Mouse (Mus musculus) kidney, postnatal 14 days (tissue): ENCODE measurements around the gene Slc12a8.

Experiments used
- DNase-seq: peaks from one replicate; pipeline ENCODE4 v3.0.0; 2022; ENCODE audit warnings: mixed read lengths

Slc12a8 gene

DNA sequence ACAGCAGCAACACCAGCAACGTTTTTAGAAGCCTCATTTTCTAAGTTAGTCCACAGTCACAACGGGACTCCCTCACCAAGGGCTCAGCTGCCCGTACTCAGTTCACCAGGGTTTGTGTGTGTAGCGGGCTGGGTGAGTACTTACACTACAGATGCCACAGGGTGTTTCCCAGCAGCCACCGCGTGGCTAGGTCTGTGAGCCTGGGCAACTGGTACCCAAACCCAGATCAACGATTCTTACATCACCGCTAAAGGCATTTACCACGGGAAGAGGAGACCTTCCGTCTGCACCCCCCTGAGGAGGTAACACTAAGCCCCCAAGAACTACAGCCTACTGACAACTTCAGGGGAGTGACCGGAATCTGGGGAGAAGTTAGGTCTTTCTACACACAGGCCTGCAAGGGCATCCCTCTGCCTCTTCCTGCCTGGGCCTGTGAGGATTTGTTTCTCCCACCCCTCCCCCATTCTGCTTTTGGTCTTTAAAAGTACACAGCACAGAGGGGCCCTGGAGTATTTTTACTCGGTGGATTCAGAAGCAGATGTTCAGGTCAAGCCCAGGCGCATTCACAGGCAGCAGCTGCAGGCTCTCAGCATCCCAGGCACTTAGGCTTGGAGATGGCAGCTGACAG is 67.4 kb downstream of the Slc12a8 start:
- peak; percentile 79 for DNase-seq

DNA sequence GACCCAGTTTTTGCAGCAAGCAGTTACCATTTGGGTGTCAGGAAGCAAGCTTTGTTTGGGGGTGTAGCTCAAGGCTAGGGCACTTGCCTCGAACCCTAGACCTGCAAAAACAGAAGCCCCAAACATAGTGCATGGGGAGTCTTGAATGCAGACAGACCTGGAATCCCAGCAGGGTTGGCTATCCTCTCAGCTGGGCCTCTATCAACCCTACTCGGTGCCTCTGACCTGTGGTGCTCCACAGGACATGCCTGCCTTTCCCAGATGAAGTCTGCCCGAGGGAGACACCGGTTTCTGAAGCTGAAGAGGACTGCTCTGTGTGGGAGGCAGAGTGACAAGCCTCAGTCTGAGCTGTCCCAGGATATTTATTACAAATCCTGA is 67.9 kb downstream of the Slc12a8 start:
- no peak for DNase-seq

DNA sequence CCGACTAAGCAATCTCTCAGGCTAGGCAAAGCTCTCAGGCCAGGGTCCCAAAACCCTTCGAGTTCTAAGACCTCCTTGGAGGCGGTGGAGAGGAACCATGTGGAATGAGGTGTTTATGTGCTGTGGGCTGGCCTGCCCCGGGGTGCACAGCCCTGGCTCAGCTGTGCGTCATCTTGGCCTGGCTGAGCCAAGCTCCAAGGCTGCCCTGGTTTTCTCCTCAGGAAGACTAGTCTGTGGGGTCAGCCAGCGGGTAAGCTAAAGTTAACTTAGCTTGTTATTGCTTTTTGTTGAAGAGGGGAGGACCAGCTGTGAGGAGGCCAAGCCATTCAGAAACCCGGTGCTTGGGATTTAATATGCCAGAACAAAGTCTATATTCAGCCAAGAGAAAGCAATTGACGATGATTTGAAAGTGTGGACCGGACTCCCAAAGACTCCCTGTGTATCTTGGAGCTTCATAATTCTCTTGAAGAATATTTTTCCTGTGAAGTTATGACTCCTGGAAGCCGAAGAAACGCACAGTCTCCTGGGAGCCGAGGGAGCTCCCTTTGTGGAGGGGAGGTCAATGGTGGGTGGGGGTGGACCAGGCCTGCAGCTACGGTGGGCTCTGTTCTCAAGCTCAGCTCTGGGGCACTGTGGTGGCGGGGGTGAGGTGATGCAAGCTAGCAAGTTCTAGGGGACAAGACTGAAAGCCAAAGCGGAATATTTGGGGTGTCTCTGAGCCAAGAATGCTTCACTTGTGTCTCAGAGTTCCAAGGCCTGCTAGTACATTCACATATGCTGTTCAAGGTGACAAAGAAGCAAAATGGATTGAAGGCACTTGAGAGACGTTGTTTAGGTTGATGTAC is 70.4 kb downstream of the Slc12a8 start:
- peak; percentile 55 for DNase-seq

DNA sequence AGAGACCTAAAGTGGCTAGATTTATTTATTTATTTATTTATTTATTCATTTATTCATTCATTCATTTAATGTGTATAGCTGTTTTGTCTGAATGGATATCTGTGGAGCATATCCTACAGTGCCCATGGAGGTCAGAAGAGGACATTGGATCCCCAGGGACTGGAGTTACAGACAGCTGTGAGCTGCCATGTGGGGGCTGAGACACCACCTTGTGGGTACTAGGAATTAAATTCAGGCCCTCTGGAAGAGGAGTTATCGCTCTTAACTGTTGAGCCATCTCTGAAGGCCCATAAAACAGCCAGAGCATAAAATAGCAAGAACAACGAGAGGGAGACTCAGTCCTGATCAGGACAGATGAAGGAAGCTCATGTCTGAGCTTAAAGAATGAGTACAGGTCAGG is 71.7 kb downstream of the Slc12a8 start:
- DNase-seq: no peak

DNA sequence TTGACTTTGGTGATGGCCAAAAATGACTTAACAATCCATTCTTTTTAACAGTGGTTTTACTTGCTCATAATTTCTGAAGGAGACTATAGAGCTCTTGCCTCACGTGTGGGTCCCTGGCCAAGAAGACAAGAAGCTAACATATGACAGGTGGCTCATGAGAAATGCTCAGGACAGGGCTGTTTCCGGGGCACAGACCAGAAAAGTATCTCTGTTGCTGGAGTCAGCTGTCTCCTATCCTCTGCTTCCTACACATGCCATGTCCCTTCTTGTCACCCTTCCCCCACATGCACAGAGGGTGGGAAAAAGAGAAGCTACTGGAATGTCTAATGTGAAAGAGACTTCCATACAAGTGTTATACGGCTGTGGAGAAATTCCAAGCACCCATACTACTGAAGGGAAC is 73.3 kb downstream of the Slc12a8 start:
- DNase-seq: no peak

DNA sequence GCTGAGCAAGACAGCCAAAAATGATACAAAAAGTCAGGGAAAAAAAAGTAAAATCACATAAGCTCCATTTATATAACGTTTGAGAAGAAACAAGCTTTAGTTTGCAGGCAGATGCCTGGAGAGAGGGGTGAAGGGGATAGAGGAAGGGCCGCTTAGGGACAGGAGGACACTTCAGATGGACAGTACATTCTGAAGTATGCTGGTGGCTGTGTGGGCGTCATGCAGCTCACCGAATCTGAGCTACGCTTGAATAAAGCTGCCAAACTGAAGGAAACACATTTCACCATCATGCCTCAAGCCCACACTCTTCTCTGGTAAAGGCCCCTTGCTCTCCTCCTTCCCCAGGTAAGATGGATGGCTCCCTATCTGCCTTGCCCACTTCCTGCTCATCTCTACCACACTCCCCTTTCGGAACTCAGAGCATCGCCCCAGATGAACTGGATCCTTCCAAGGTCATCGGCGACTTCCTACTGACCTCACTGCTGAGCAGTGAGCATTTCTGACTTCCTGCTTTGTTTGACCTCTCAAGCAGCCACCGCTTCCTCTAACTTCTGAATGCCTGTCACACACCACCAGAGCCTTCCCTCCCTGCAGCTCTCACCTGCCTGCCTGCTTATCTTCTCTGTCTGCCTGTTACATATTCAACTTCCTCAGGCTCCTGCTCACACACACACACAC is 74.4 kb downstream of the Slc12a8 start:
- DNase-seq: peak; percentile 41

DNA sequence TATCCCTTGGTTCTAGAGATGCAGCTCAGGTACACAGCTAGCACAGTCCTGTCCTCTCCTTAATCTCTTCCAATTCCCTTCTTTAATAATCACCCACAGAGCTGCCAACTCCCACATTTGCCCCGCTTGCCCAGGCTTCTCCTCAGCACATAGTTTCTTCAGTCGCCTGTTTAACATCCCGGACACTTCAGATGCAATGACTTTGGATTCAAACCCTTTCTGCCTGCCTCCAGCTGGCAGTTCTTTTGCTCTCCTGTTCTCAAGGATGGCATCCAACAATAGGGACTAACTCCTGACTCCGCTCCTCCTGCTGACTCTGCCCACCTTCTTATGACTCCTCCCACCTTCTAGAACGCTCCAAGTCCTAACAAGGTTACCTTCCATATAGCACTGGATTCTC is 75.2 kb downstream of the Slc12a8 start:
- DNase-seq: no peak

DNA sequence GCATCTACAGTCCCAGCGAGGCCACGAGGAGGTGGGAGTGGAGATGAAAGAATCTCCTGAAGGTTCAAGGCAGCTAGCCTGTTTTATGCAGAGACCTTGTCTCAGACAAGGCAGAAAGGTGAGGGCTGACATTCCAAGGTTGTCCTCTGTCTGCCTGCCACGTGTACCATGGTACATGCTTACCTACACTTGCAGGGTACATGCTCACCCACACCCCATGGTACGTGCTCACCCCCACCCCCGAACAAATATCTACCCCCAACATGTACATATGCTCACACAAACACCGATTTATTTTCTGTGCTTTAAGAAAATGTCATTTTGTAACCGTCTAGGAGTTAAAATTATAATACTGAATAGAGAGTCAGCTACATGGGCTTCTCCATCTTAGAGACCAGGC is 76.3 kb downstream of the Slc12a8 start:
- no peak for DNase-seq

DNA sequence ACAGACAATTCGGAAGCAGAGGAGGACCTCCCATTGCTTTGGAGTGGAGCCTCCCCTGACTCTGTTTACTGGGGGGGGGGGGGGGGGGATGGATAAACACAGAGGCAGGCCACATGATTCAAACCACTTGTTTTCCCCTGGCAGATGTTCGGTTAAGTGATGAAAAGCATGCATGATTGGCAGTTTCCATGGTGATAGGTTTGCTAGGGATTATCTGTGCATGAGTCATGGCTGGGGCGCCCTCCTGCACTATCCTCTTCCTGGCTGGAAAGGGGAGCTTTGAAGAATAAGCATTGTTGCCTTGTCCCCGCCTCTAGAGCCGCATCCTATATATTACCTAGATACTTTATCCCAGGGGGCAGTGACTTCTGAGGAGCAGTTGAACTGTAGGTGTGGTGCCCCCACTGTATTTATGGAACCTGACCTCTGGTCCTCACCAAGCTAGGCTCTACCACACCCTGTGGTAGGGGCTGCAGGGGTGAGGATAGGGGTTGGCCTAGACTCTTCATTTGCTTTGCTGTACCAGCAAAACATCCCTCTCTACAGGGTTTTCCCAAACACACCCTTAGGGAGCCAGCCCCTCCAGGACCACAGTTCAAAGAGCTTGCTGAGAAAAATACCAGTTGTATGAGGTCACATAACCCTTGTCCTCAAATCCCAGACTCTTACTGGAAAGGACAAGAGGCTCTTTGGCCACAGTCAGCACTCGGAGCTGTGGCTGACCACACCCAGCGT is 77.1 kb downstream of the Slc12a8 start:
- peak; percentile 17 for DNase-seq

DNA sequence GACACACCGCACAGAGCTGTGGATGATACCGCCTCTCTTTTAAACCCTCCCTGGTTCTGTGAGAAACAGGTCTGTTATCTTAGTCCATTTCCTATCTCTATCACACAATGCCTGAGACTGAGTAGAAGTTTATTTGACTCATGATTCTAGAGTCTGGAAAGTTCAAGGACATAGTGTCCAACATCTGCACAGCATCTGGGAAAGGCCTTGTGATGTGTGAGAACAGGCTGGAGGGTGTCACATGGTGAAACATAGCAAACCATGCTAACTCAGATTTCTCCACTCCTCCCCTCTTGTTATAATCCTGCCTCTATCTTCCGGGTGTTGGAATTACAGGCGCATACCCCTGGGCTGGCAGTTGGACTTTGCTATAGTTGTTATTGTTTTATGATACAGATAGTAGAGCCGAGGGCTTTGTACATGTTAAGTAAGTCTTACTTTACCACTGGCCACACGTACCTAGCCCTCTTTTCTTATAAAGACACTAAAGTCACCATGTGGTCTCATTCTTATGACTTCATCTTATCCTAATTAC is 78.2 kb downstream of the Slc12a8 start:
- no peak for DNase-seq

DNA sequence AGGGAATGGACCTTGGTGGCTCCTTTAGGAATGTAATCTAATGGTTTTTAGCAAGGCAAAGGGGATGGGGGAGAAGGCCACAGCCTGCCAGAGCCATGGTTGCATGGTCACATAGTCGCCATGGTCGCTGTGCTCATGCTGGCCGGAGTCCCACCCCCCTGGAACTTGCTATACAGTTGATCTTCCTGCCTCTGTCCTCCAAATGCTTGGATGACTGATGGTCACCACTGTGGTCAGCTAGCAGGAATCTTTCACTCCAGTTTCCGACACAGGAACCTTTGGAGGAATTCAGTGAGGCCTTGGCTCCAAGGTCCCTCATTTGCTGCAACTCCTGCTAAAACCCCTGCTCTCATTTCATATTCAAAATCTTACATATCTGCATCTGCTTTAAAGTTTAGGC is 79.1 kb downstream of the Slc12a8 start:
- no peak for DNase-seq

DNA sequence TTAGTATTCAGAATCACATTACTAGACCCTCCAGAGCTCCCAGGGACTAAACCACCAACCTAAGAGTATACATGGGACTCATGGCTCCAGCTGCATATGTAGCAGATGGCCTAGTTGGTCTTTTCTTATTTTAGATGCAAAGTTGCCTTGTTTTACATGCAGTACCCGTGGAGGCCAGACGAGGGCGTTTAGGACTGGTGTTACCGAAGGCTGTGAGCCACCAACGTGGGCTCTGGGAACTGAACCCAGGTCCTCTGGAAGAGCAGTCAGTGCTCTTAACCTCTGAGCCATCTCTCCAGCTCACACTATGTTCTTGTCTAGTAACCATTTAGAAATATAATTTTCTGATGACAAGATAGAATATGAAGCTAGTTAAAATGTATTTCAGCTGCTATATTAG is 83.1 kb downstream of the Slc12a8 start:
- no peak for DNase-seq

DNA sequence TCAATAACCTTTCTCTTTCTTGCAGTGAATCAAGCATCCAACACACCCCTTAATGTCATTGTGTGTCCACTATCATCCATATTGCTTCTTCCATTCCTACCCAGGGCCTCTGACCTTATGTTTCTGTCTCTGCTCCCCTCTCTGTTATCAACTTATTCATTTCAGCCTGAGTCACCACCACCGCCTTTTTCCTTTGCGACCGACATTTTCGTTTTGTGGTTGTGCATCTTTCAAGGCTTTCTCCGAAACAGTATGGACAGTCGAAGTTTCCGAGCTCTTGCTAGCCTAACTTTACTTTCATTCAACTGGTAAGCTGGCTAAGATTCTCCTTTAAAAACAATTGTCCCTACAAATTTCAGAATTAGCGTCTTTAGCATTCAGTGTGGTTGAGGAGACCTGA is 84.2 kb downstream of the Slc12a8 start:
- DNase-seq: no peak

DNA sequence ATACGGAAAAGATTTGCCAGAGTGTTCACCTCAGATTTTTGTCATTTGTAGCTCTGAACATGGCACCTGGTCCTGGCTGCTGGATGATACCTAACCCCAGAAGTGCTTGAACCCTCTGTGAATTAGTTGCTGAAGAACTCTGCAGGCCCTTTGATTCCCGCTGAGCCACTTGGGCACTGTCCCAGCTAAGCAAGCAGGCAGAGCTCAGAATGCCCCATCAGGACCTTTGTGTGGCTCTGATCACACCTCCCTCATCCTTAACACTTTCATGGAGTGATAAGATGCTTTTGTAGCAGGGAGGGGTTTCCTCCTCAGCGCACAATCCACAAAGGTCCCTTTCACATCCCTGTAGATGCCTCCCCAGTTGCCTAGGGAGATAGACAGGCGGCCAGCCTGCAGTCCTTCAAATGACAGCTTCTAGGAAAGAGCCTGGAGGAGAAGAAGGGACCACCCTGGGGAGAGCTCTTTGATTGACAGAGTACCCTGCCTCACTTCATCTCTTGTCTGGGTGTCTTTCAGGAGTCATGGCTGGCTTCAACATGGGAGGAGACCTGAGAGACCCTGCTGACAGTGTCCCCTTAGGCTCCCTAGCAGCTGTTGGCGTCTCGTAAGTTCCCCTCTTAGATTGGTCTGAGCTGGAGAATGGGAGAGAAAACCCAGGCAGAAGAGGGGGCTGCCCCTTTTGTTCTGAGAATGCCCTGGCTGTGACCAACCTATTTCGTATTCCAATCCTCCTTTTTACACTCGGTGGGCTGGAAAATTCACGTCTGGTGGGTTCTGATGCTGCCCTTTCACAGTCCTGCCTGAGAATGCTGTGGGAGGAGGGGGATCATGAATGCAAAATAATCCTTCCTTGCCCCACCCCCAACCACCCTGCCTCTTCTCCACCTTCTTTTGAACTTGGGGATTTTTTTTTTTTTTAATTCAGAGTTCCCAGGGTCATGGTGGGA is 88.8 kb downstream of the Slc12a8 start:
- DNase-seq: no peak

DNA sequence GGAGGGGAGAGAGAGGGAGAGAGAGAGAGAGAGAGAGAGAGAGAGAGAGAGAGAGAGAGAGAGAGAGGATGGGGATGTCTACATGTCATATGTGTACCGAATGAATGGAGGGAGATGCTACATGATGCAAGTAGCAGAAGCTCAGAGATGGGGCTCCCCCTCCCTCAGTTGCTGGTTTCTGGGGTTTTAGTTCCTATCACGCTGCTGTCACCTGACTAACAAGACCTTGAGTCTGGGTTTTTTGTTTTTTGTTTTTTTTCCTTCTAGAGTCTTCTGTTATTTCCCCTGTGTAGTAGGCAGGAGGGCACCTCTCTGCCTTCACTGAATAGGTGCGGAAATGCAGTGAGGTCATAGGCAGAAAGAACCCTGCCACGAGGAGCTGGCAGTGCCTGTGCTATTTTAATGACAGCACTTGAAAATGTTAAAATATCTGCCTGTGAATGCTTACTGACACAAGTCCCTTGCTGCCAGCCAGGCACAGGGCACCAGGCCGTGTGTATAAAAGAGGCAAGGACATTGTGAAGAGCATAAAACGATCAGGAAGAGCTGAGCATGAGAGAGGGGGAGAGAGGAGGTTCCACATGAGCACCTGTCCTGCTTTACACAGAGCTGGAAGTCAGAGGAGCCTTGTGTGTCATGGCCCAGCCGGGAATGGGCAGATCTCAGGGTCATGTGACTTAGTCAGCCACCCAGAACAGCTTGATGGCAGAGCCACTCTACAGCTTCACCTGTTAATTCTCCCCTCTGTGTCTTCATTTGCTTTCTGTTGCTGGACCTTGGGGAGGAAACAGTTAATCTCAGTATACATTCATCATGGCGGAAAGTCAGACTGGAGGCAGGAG is 89.8 kb downstream of the Slc12a8 start:
- DNase-seq: no peak

DNA sequence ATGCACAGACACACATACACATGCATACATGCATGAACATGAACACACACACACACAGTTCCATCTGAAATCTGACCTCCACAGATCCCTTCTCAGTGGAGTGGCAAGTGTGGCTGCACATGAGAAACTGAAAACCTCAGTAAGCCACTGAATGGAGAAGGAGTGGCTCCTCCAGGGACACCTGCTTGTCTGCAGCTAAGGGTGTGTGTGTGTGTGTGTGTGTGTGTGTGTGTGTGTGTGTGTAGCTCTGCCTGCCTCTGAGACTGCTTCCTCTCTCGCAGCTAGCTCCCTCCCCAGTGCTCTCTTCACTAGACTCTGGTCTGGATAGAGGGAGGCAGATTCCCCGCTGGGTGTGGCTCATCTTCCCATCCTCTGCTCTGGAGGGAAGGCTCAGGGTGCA is 92.4 kb downstream of the Slc12a8 start:
- DNase-seq: no peak

DNA sequence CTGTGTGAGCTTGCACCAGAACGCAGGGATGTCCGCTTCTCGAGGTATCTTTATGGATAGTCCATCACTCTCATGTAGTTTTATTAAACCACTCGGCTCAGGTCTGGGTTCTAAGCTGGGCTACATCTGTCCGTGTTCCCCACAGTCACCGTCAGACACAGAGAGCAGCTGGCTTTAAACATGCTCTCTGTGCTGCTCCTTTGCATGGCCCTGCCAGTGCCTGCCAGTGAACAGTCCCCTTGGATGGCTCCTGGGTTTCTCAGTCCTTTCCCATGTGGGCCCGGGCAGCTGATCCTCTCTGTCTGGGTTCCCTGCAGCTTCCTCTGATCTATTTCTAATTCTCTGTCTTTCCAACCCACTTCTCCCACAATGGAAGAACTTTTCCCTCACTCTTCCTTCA is 93.3 kb downstream of the Slc12a8 start:
- DNase-seq: no peak

DNA sequence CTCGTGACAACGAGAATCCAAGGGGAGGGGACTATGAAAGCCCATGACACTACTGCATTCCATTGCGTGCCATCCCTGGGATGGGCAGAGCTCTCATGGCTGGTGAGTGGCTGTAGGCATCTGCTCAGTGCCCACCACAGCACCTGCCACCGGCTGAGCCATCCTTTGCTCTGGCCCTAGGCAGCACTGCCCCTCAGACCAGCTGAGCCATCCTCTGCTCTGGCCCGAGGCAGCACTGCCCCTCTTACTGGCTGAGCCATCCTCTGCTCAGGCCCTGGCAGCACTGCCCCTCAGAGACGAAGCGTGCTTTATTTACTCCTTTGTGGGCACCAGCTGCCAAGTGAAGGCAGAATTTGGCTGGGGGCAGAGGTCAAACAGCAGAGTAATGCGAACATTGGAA is 94.2 kb downstream of the Slc12a8 start:
- DNase-seq: no peak

DNA sequence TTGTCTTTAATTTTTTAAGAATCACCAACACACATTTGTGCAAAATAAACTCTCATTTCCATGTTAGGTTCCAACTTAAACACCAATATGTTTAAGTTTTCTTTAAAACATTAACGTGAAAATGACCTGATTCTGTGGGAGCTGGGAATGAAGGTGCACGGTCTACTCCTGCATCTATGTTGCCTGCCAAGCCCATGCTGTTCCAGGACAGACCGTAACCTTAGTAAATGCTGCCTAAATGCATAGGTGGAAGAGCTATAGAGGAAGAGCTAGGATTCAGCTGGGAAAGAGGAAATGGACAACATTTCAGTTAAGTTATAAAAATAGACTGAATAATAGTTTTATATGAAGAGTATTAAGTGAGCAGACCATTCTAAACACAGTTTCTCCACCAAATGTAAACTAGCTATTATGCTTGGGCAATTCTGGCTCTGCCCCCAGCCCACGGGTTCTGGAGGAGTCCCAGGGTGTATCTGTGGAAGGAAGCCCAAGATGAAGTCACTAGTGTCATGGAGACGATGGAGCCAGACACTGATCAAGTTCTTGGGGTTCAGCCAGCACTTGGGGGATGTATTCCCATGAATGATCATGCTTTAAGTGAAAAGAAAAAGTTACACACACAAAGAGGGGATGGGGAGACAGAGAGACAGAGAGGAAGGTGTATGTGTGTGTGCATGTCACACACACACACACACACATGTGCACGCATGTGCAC is 95.1 kb downstream of the Slc12a8 start:
- no peak for DNase-seq

DNA sequence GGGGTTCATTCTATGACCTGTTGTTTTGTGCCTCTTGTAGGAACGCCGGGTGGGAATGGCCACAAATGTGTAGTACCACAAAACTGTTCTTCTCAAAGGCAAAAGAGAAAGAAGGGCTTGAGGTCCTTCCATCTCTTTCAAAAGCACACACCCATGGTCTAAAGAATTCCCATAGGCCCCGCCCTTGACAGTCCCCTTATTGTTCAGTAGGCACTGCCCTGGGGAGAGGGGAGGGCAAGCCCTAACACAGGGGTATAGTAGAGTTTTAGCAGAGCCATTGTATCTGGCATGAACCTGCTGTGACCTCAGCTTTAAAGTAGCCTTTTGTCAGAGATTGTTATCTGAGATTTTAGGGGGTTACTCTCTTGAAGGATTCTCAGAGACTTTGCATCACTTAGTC is 98.9 kb downstream of the Slc12a8 start:
- no peak for DNase-seq
